Mouse (Mus musculus) MEL (cell line): ENCODE results near the gene Arfrp1. TPM values are rescaled to one million over a fixed set of nuclear protein-coding genes. Genes with fewer than 3 reads are reported as not detected.

Source experiments
- DNase-seq: peaks from one replicate; pipeline ENCODE4 v3.0.0; 2011; ENCODE audit warnings: low read depth, low spot score
- H3K27ac ChIP-seq: 2 replicates; pipeline ENCODE4 v1.5.1; 2012; ENCODE audit warnings: low read depth, mild to moderate bottlenecking, control low read depth, low read length, moderate library complexity; ENCODE audit not compliant: control insufficient read depth
- H3K27me3 ChIP-seq, 2 experiments: fragments of 150-350 bp in 1 of 2; sonication (generic) in 1 of 2; 2 replicates each; pipeline ENCODE4 v1.6.1; 2012; ENCODE audit warnings: low read length in 2 of 2, mild to moderate bottlenecking in 2 of 2, improper control_type of control experiment in 1 of 2, moderate library complexity in 1 of 2; ENCODE audit not compliant: insufficient read depth in 2 of 2, control insufficient read depth in 1 of 2
- H3K36me3 ChIP-seq, 2 experiments: 2 replicates each; pipeline ENCODE4 v1.6.1; 2012 to 2014; ENCODE audit warnings: low read length in 2 of 2, improper control_type of control experiment in 1 of 2, inconsistent platforms in 1 of 2, mild to moderate bottlenecking in 1 of 2; ENCODE audit not compliant: insufficient read depth in 2 of 2, control insufficient read depth in 1 of 2
- H3K4me1 ChIP-seq, 2 experiments: fragments of 150-350 bp in 1 of 2; sonication (generic) in 1 of 2; 2 replicates each; pipeline ENCODE4 v1.6.1; 2012; ENCODE audit warnings: low read length in 2 of 2, improper control_type of control experiment in 1 of 2, mild to moderate bottlenecking in 1 of 2; ENCODE audit not compliant: insufficient read depth in 2 of 2, control insufficient read depth in 1 of 2
- H3K4me3 ChIP-seq, 2 experiments: fragments of 150-350 bp in 1 of 2; sonication (generic) in 1 of 2; 2 replicates each; pipeline ENCODE4 v1.5.1; 2012; ENCODE audit warnings: low read depth in 2 of 2, low read length in 2 of 2, mild to moderate bottlenecking in 2 of 2, moderate library complexity in 2 of 2, control low read depth in 1 of 2, improper control_type of control experiment in 1 of 2; ENCODE audit not compliant: control insufficient read depth in 1 of 2, insufficient read depth in 1 of 2
- H3K79me2 ChIP-seq: 2 replicates; pipeline ENCODE4 v1.6.1; 2012; ENCODE audit warnings: mild to moderate bottlenecking, low read length, moderate library complexity; ENCODE audit not compliant: control insufficient read depth, poor library complexity, insufficient read depth
- H3K9ac ChIP-seq: 2 replicates; pipeline ENCODE4 v1.6.1; 2012; ENCODE audit warnings: low read depth, mild to moderate bottlenecking, control low read depth, low read length, moderate library complexity; ENCODE audit not compliant: control insufficient read depth, poor library complexity, severe bottlenecking
- H3K9me3 ChIP-seq: fragments of 150-350 bp; sonication (generic); replicated peaks from 2 replicates; pipeline ENCODE4 v1.6.1; 2012; ENCODE audit warnings: mild to moderate bottlenecking, low read length, improper control_type of control experiment, moderate library complexity; ENCODE audit not compliant: insufficient read depth
- BHLHE40 ChIP-seq: IDR thresholded peaks from 2 replicates; pipeline ENCODE4 v1.6.1; 2012; ENCODE audit warnings: low read depth, mild to moderate bottlenecking, inconsistent platforms, low read length, improper control_type of control experiment, borderline replicate concordance
- CHD1 ChIP-seq: IDR thresholded peaks from 2 replicates; pipeline ENCODE4 v1.6.1; 2012; ENCODE audit warnings: low read depth, mild to moderate bottlenecking, inconsistent platforms, low read length, improper control_type of control experiment
- CHD2 ChIP-seq: IDR thresholded peaks from 2 replicates; pipeline ENCODE4 v1.6.1; 2011; ENCODE audit warnings: low read length, improper control_type of control experiment
- CTCF ChIP-seq, 3 experiments: IDR thresholded peaks in 2 of 3; conservative IDR thresholded peaks in 1 of 3; 2 replicates each; pipeline ENCODE4 v1.5.1; 2011 to 2012; ENCODE audit warnings: low read length in 3 of 3, low read depth in 2 of 3, mild to moderate bottlenecking in 2 of 3, improper control_type of control experiment in 1 of 3, inconsistent platforms in 1 of 3, mixed read lengths in 1 of 3, moderate library complexity in 1 of 3; ENCODE audit not compliant: control insufficient read depth in 1 of 3, insufficient read depth in 1 of 3, poor library complexity in 1 of 3, severe bottlenecking in 1 of 3
- E2F4 ChIP-seq: IDR thresholded peaks from 2 replicates; pipeline ENCODE4 v1.6.1; 2011; ENCODE audit warnings: low read depth, low read length, improper control_type of control experiment, borderline replicate concordance
- ELF1 ChIP-seq: IDR thresholded peaks from 2 replicates; pipeline ENCODE4 v1.6.1; 2014; ENCODE audit warnings: low read depth, mild to moderate bottlenecking, inconsistent platforms, low read length, improper control_type of control experiment, moderate library complexity
- EP300 ChIP-seq, 2 experiments: IDR thresholded peaks; 2 replicates each; pipeline ENCODE4 v1.6.1; 2011; ENCODE audit warnings: improper control_type of control experiment in 2 of 2, low read length in 2 of 2, low read depth in 1 of 2, mild to moderate bottlenecking in 1 of 2
- GABPA ChIP-seq: IDR thresholded peaks from 2 replicates; pipeline ENCODE4 v1.6.1; 2012; ENCODE audit warnings: low read depth, mild to moderate bottlenecking, inconsistent platforms, low read length, improper control_type of control experiment, moderate library complexity
- GATA1 ChIP-seq: IDR thresholded peaks from 2 replicates; pipeline ENCODE4 v1.6.1; 2011; ENCODE audit warnings: low read depth, low read length, improper control_type of control experiment
- HCFC1 ChIP-seq: IDR thresholded peaks from 2 replicates; pipeline ENCODE4 v1.6.1; 2012; ENCODE audit warnings: low read depth, mild to moderate bottlenecking, inconsistent platforms, low read length, improper control_type of control experiment, moderate library complexity
- JUND ChIP-seq: IDR thresholded peaks from 2 replicates; pipeline ENCODE4 v1.6.1; 2011; ENCODE audit warnings: low read depth, mild to moderate bottlenecking, improper control_type of control experiment, low read length
- MAX ChIP-seq: IDR thresholded peaks from 2 replicates; pipeline ENCODE4 v1.6.1; 2011; ENCODE audit warnings: low read length, improper control_type of control experiment
- MAZ ChIP-seq: IDR thresholded peaks from 2 replicates; pipeline ENCODE4 v1.6.1; 2012; ENCODE audit warnings: low read depth, mild to moderate bottlenecking, inconsistent platforms, low read length, improper control_type of control experiment
- MEF2A ChIP-seq: IDR thresholded peaks from 2 replicates; pipeline ENCODE4 v1.6.1; 2014; ENCODE audit warnings: low read depth, mild to moderate bottlenecking, inconsistent platforms, low read length, improper control_type of control experiment; ENCODE audit not compliant: poor library complexity, insufficient replicate concordance, severe bottlenecking; ENCODE audit errors: extremely low read depth
- MXI1 ChIP-seq: IDR thresholded peaks from 2 replicates; pipeline ENCODE4 v1.6.1; 2011; ENCODE audit warnings: mild to moderate bottlenecking, low read depth, low read length, improper control_type of control experiment
- NELFE ChIP-seq: IDR thresholded peaks from 2 replicates; pipeline ENCODE4 v1.6.1; 2011; ENCODE audit warnings: low read depth, low read length, improper control_type of control experiment
- NRF1 ChIP-seq: IDR thresholded peaks from 2 replicates; pipeline ENCODE4 v1.6.1; 2014; ENCODE audit warnings: low read depth, mild to moderate bottlenecking, inconsistent platforms, low read length, improper control_type of control experiment, moderate library complexity; ENCODE audit not compliant: poor library complexity, insufficient read depth, severe bottlenecking
- POLR2A ChIP-seq, 2 experiments: IDR thresholded peaks; 2 replicates each; pipeline ENCODE4 v1.6.1; 2011 to 2012; ENCODE audit warnings: low read length in 2 of 2, mild to moderate bottlenecking in 2 of 2, control low read depth in 1 of 2, improper control_type of control experiment in 1 of 2, low read depth in 1 of 2, moderate library complexity in 1 of 2; ENCODE audit not compliant: control insufficient read depth in 1 of 2, insufficient read depth in 1 of 2, poor library complexity in 1 of 2
- POLR2AphosphoS2 ChIP-seq: IDR thresholded peaks from 2 replicates; pipeline ENCODE4 v1.6.1; 2011; ENCODE audit warnings: low read length, improper control_type of control experiment
- RAD21 ChIP-seq: IDR thresholded peaks from 2 replicates; pipeline ENCODE4 v1.6.1; 2011; ENCODE audit warnings: mild to moderate bottlenecking, low read depth, low read length, improper control_type of control experiment
- RCOR1 ChIP-seq: IDR thresholded peaks from 2 replicates; pipeline ENCODE4 v1.6.1; 2012; ENCODE audit warnings: low read depth, mild to moderate bottlenecking, inconsistent platforms, low read length, improper control_type of control experiment
- SIN3A ChIP-seq: IDR thresholded peaks from 2 replicates; pipeline ENCODE4 v1.6.1; 2012; ENCODE audit warnings: low read length, improper control_type of control experiment, inconsistent platforms
- SMC3 ChIP-seq: IDR thresholded peaks from 2 replicates; pipeline ENCODE4 v1.6.1; 2011; ENCODE audit warnings: low read depth, low read length, improper control_type of control experiment
- UBTF ChIP-seq: IDR thresholded peaks from 2 replicates; pipeline ENCODE4 v1.6.1; 2012; ENCODE audit warnings: low read depth, mild to moderate bottlenecking, inconsistent platforms, low read length, improper control_type of control experiment, moderate library complexity, borderline replicate concordance; ENCODE audit not compliant: insufficient read depth
- USF1 ChIP-seq: IDR thresholded peaks from 2 replicates; pipeline ENCODE4 v1.6.1; 2014; ENCODE audit warnings: low read depth, mild to moderate bottlenecking, inconsistent platforms, low read length, improper control_type of control experiment, moderate library complexity
- USF2 ChIP-seq, 2 experiments: IDR thresholded peaks; 2 replicates each; pipeline ENCODE4 v1.6.1; 2011 to 2012; ENCODE audit warnings: improper control_type of control experiment in 2 of 2, low read length in 2 of 2, borderline replicate concordance in 1 of 2, inconsistent platforms in 1 of 2, low read depth in 1 of 2, mild to moderate bottlenecking in 1 of 2; ENCODE audit not compliant: insufficient read depth in 1 of 2
- ZC3H11A ChIP-seq: IDR thresholded peaks from 2 replicates; pipeline ENCODE4 v1.6.1; 2012; ENCODE audit warnings: low read depth, mild to moderate bottlenecking, inconsistent platforms, low read length, improper control_type of control experiment
- ZKSCAN1 ChIP-seq: IDR thresholded peaks from 2 replicates; pipeline ENCODE4 v1.6.1; 2012; ENCODE audit warnings: low read depth, mild to moderate bottlenecking, inconsistent platforms, low read length, improper control_type of control experiment, moderate library complexity
- ZNF384 ChIP-seq: IDR thresholded peaks from 2 replicates; pipeline ENCODE4 v1.6.1; 2012; ENCODE audit warnings: low read depth, mild to moderate bottlenecking, inconsistent platforms, low read length, improper control_type of control experiment
- polyA plus RNA-seq, 2 experiments: library from polyadenylated mRNA; stranded (reverse) in 1 of 2; unstranded in 1 of 2; fragments of >175 nt in 1 of 2; fragments of >200 nt in 1 of 2; gene quantifications; 2 replicates each; pipeline versions ENCODE4 v1.2.1 to v1.2.4; 2012; ENCODE audit warnings: low replicate concordance in 2 of 2, low read depth in 1 of 2; ENCODE audit not compliant: insufficient read length in 2 of 2, insufficient read depth in 1 of 2, missing spikeins in 1 of 2
- total RNA-seq: library from RNA; depleted of rRNA; stranded (reverse); fragments of 300-350 nt; gene quantifications from 2 replicates; pipeline ENCODE4 v1.2.3, GENCODE M21; 2012

Arfrp1 gene
- total and polyA plus RNA-seq, 3 experiments, result 36.8 to 68.8 TPM; not detected in 1

DNA sequence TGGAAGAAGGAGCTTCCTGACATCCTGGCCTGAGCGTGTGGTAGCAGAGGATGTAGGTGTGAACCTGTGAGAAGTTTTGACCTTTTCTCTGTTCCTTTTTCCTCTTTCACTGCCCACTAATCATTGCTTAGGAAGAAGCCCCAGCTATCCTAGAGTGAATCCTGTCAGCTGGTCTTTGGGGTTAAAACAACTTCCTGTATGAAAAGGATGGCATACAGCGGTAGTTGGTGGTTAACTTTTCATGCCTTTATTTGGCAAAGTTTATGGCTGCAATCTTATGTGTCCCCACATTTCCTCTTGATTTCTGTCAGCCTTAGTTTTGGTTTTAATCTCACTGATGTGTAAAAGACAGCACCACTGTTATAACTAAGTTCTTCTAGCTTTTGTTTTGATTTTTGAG is 12.0 kb upstream of the Arfrp1 start:
- no peaks in the 10 kb centered on the region for H3K27me3 ChIP-seq
- no peak for TF ChIP-seq SIN3A
- TF ChIP-seq GABPA, result no peak
- no peak for TF ChIP-seq UBTF
- TF ChIP-seq NELFE, result no peak
- TF ChIP-seq CHD1, result no peak
- TF ChIP-seq POLR2A (IDR thresholded peaks at IDR 0.05; ENCODE audit: control insufficient read depth in 1 of 2, insufficient read depth in 1 of 2, low read depth in 1 of 2, low read length in 2 of 2, poor library complexity in 1 of 2), result no peak
- TF ChIP-seq MAX, result no peak
- TF ChIP-seq ZKSCAN1, result no peak
- no peak for TF ChIP-seq GATA1
- no peak for TF ChIP-seq USF1
- TF ChIP-seq CHD2, result no peak
- no peak for TF ChIP-seq EP300 (IDR thresholded peaks at IDR 0.05; ENCODE audit: low read depth in 1 of 2, low read length in 2 of 2)
- no peak overlapping the region for H3K27ac ChIP-seq
- peaks cover 8 to 10% of the 10 kb centered on the region in 2 experiments for H3K36me3 ChIP-seq
- no peak overlapping the region for H3K9ac ChIP-seq
- DNase-seq, result no peak
- peaks cover 2 to 3% of the 10 kb centered on the region in 2 experiments; a peak in 3 of 4 replicates for H3K4me1 ChIP-seq
- H3K4me3 ChIP-seq, result no peak overlapping the region
- H3K79me2 ChIP-seq, result peaks cover 24% of the 10 kb centered on the region
- H3K9me3 ChIP-seq, result no peaks in the 10 kb centered on the region

DNA sequence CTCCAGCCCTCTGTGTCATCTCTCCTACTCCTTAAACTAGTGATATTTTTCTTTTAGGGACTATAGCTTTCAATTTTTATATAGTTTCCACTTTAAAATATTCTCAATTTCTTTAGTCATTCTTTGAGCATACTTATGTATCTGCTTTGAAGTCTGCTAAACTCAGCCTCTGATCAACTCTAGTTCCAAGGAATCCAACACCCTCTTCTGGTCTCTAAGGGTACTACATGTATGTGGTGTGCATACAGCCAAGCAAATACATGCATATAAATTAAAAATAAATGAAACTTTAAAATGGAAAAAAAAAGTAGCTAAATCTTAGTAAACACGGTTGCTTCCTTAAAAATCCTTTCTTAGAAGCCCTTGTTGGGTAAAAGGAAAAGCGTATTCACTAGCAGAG is 10.6 kb upstream of the Arfrp1 start:
- peaks cover 2 to 3% of the 10 kb centered on the region in 2 experiments; a peak in 3 of 4 replicates for H3K4me1 ChIP-seq
- TF ChIP-seq ELF1 (no peak), USF2 (IDR thresholded peaks at IDR 0.05; ENCODE audit: borderline replicate concordance in 1 of 2, insufficient read depth in 1 of 2, low read depth in 1 of 2, low read length in 2 of 2) (no peak), E2F4 (no peak), POLR2A (IDR thresholded peaks at IDR 0.05; ENCODE audit: control insufficient read depth in 1 of 2, insufficient read depth in 1 of 2, low read depth in 1 of 2, low read length in 2 of 2, poor library complexity in 1 of 2) (no peak), ZNF384 (no peak), MEF2A (no peak), RAD21 (peak; percentile 52), SMC3 (peak; percentile 55), CHD2 (no peak), CHD1 (no peak), ZC3H11A (peak; percentile 25), JUND (no peak), HCFC1 (no peak), NRF1 (no peak), ZKSCAN1 (no peak), MXI1 (no peak), GABPA (no peak), MAZ (no peak), CTCF (IDR thresholded peaks at IDR 0.05 in 2 of 3, conservative IDR thresholded peaks at IDR 0.05 in 1 of 3; ENCODE audit: control insufficient read depth in 1 of 3, insufficient read depth in 1 of 3, low read depth in 2 of 3, low read length in 3 of 3, poor library complexity in 1 of 3, severe bottlenecking in 1 of 3) (peak in 2 of 3 experiments; percentile 55 to 59; a peak in 4 of 6 replicates), POLR2AphosphoS2 (no peak), BHLHE40 (no peak), SIN3A (no peak), RCOR1 (no peak)
- no peak overlapping the region for H3K4me3 ChIP-seq
- no peak overlapping the region for H3K27ac ChIP-seq
- DNase-seq, result peak; percentile 74
- no peaks in the 10 kb centered on the region for H3K27me3 ChIP-seq
- H3K79me2 ChIP-seq, result peaks cover 28% of the 10 kb centered on the region
- no peaks in the 10 kb centered on the region for H3K9me3 ChIP-seq
- H3K36me3 ChIP-seq, result peaks cover 8 to 9% of the 10 kb centered on the region in 2 experiments
- H3K9ac ChIP-seq, result no peak overlapping the region
